Mouse (Mus musculus): ENCODE measurements at regions not wholly inside any gene's neighbourhood (a gene's known extent, or its start where the extent isn't known, plus 50 kb on each side); places are given as distances from the start of the nearest gene placed in this dataset.
A peak's percentile ranks its signal among the peaks of the same experiment; 100 is the strongest.

- no peak for DNase-seq (ENCODE audit: low spot score)
Observed at GRCm38 (mm10) chr12:104567622-104568021, 94.5 kb upstream of the Gsc start.

GRCm38 (mm10) chr12:104562961-104563360 is 89.8 kb upstream of the Gsc start:
- DNase-seq (ENCODE audit: low spot score): no peak

GRCm38 (mm10) chr12:104560934-104561565 is 87.9 kb upstream of the Gsc start:
- peak; percentile 31 for DNase-seq (ENCODE audit: low spot score)

- DNase-seq (ENCODE audit: low spot score): no peak
Observed at GRCm38 (mm10) chr12:104557761-104558160, 84.6 kb upstream of the Gsc start.

- DNase-seq (ENCODE audit: low spot score): no peak
Observed at GRCm38 (mm10) chr12:104557307-104557706, 84.2 kb upstream of the Gsc start.

- DNase-seq (ENCODE audit: low spot score): no peak
Observed at GRCm38 (mm10) chr12:104548586-104548985, 75.5 kb upstream of the Gsc start.

GRCm38 (mm10) chr12:104547561-104547960 is 74.4 kb upstream of the Gsc start:
- DNase-seq (ENCODE audit: low spot score): no peak

- peak; percentile 33 for DNase-seq (ENCODE audit: low spot score)
Observed at GRCm38 (mm10) chr12:104545993-104546769, 73.1 kb upstream of the Gsc start.

- no peak for DNase-seq (ENCODE audit: low spot score)
Observed at GRCm38 (mm10) chr12:104539911-104540310, 66.8 kb upstream of the Gsc start.

GRCm38 (mm10) chr12:104538436-104538835 is 65.3 kb upstream of the Gsc start:
- no peak for DNase-seq (ENCODE audit: low spot score)

GRCm38 (mm10) chr12:104531512-104532447 is 58.6 kb upstream of the Gsc start:
- DNase-seq (ENCODE audit: low spot score): peak; percentile 16

GRCm38 (mm10) chr12:104530586-104530985 is 57.5 kb upstream of the Gsc start:
- no peak for DNase-seq (ENCODE audit: low spot score)
